Mouse (Mus musculus) liver, embryonic 11.5 days (tissue): ENCODE data around the gene Umodl1. TPM values are rescaled to one million over a fixed set of nuclear protein-coding genes. Genes with fewer than 3 reads are reported as not detected.

ENCODE experiments used
- ATAC-seq: fragments of 200-750 bp; cut with Nextera tagmentation; replicated peaks from 2 replicates; pipeline ENCODE4 v1.8.0; 2017; ENCODE audit warnings: moderate number of reproducible peaks, mild to moderate bottlenecking, moderate TSS enrichment, moderate library complexity; ENCODE audit not compliant: low FRiP score
- DNase-seq: peaks from one replicate; pipeline ENCODE4 v3.0.0-alpha.2; 2017; ENCODE audit warnings: low spot score
- H3K27ac ChIP-seq: fragments of 300-500 bp; sonication (generic); 2 replicates; pipeline ENCODE4 v1.5.1; 2014; ENCODE audit warnings: mild to moderate bottlenecking, low read depth, low read length, control low read depth
- H3K27me3 ChIP-seq: fragments of 300-500 bp; sonication (generic); replicated peaks from 2 replicates; pipeline ENCODE4 v1.6.1; 2014; ENCODE audit warnings: low read length, mixed read lengths; ENCODE audit not compliant: control insufficient read depth, insufficient read depth
- H3K36me3 ChIP-seq: fragments of 300-500 bp; sonication (generic); 2 replicates; pipeline ENCODE4 v1.6.1; 2014; ENCODE audit warnings: mild to moderate bottlenecking, low read length, moderate library complexity, mixed read lengths; ENCODE audit not compliant: control insufficient read depth, insufficient read depth
- H3K4me1 ChIP-seq: fragments of 300-500 bp; sonication (generic); replicated peaks from 2 replicates; pipeline ENCODE4 v1.6.1; 2014; ENCODE audit warnings: low read length, mixed read lengths; ENCODE audit not compliant: control insufficient read depth, insufficient read depth
- H3K4me2 ChIP-seq: fragments of 300-500 bp; sonication (generic); 2 replicates; pipeline ENCODE4 v1.6.1; 2014; ENCODE audit warnings: mild to moderate bottlenecking, control low read depth, moderate library complexity
- H3K4me3 ChIP-seq: fragments of 300-500 bp; sonication (generic); 2 replicates; pipeline ENCODE4 v1.5.1; 2014; ENCODE audit warnings: low read depth, low read length, control low read depth
- H3K9ac ChIP-seq: fragments of 300-500 bp; sonication (generic); 2 replicates; pipeline ENCODE4 v1.6.1; 2014; ENCODE audit warnings: low read depth, low read length, control low read depth
- H3K9me3 ChIP-seq: fragments of 300-500 bp; sonication (generic); 2 replicates; pipeline ENCODE4 v1.6.1; 2016; ENCODE audit warnings: low read length, inconsistent platforms, mixed read lengths; ENCODE audit not compliant: control insufficient read depth
- WGBS: fragments of 180-500 bp; shearing (Covaris S2); extraction: QIAGEN DNeasy Blood & Tissue Kit; methylation state at CpG from one replicate; pipeline ENCODE4 v1.1.7; 2014; 5-methylcytosine and 5-hydroxymethylcytosine counted together
- polyA plus RNA-seq: library from polyadenylated mRNA; unstranded; fragments of >200 nt; fragmentation: Nextera tagmentation; extraction: Ambion mirVana; gene quantifications from 2 replicates; pipeline ENCODE4 v1.2.1, GENCODE M21; 2014

Gene Umodl1
- polyA plus RNA-seq, 1 experiment from 2014 or later = not detected

- Histone ChIP-seq H3K27me3 (no peaks in the 10 kb centered on the region), H3K27ac (no peak overlapping the region), H3K9me3 (no peaks in the 10 kb centered on the region), H3K4me2 (no peak overlapping the region), H3K4me1 (no peaks in the 10 kb centered on the region), H3K9ac (no peak overlapping the region), H3K4me3 (no peak overlapping the region), H3K36me3 (no peaks in the 10 kb centered on the region)
- DNase-seq = no peak
- WGBS = 72% methylated on average over 3 of the region's 3 CpGs
- no peak for ATAC-seq
Measured at GRCm38 (mm10) chr17:31007357-31007756, 52.9 kb downstream of the Umodl1 start.

- 87% methylated on average over 8 of the region's 8 CpGs for WGBS
- DNase-seq (no peak), ATAC-seq (no peak)
Measured at GRCm38 (mm10) chr17:31008416-31008815, 54.0 kb downstream of the Umodl1 start.

GRCm38 (mm10) chr17:31011551-31012394 lies 57.3 kb downstream of the Umodl1 start:
- Histone ChIP-seq H3K27me3 (no peaks in the 10 kb centered on the region), H3K27ac (no peak overlapping the region), H3K9me3 (no peaks in the 10 kb centered on the region), H3K4me2 (no peak overlapping the region), H3K4me1 (no peaks in the 10 kb centered on the region), H3K9ac (no peak overlapping the region), H3K4me3 (no peak overlapping the region), H3K36me3 (no peaks in the 10 kb centered on the region)
- 30% methylated on average over 9 of the region's 9 CpGs for WGBS
- peak; percentile 61 for DNase-seq
- no peak for ATAC-seq

More at GRCm38 (mm10) chr17:31008416-31008815, 54.0 kb downstream of the Umodl1 start:
- Histone ChIP-seq H3K4me1 (no peaks in the 10 kb centered on the region), H3K27me3 (no peaks in the 10 kb centered on the region), H3K9me3 (no peaks in the 10 kb centered on the region), H3K9ac (no peak overlapping the region), H3K27ac (no peak overlapping the region), H3K4me3 (no peak overlapping the region), H3K36me3 (no peaks in the 10 kb centered on the region), H3K4me2 (no peak overlapping the region)

GRCm38 (mm10) chr17:31018267-31018666 lies 63.8 kb downstream of the Umodl1 start:
- Histone ChIP-seq H3K27ac (no peak overlapping the region), H3K27me3 (no peaks in the 10 kb centered on the region), H3K9me3 (no peaks in the 10 kb centered on the region), H3K36me3 (no peaks in the 10 kb centered on the region), H3K4me1 (no peaks in the 10 kb centered on the region), H3K9ac (no peak overlapping the region), H3K4me3 (no peak overlapping the region), H3K4me2 (no peak overlapping the region)
- WGBS = 56% methylated on average over 4 of the region's 4 CpGs
- ATAC-seq = no peak
- peak; percentile 52 for DNase-seq

- Histone ChIP-seq H3K9me3 (no peaks in the 10 kb centered on the region), H3K4me2 (no peak overlapping the region), H3K27ac (no peak overlapping the region), H3K36me3 (no peaks in the 10 kb centered on the region), H3K4me1 (no peaks in the 10 kb centered on the region), H3K9ac (no peak overlapping the region), H3K27me3 (no peaks in the 10 kb centered on the region), H3K4me3 (no peak overlapping the region)
- ATAC-seq (no peak), DNase-seq (peak; percentile 51)
- WGBS = 6% methylated on average over 2 of the region's 2 CpGs
Measured at GRCm38 (mm10) chr17:31019505-31019904, 65.1 kb downstream of the Umodl1 start.

GRCm38 (mm10) chr17:31020078-31020477 lies 65.6 kb downstream of the Umodl1 start:
- Histone ChIP-seq H3K9me3 (no peaks in the 10 kb centered on the region), H3K4me2 (no peak overlapping the region), H3K4me1 (no peaks in the 10 kb centered on the region), H3K27me3 (no peaks in the 10 kb centered on the region), H3K4me3 (no peak overlapping the region), H3K9ac (no peak overlapping the region), H3K27ac (no peak overlapping the region), H3K36me3 (no peaks in the 10 kb centered on the region)
- no peak for ATAC-seq
- DNase-seq = no peak
- 76% methylated on average over 2 of the region's 2 CpGs for WGBS

GRCm38 (mm10) chr17:31021276-31021675 lies 66.8 kb downstream of the Umodl1 start:
- no peak overlapping the region for H3K4me3 ChIP-seq
- WGBS = 80% methylated on average over 8 of the region's 8 CpGs

GRCm38 (mm10) chr17:31024125-31024781 lies 69.8 kb downstream of the Umodl1 start:
- H3K4me1 ChIP-seq = no peaks in the 10 kb centered on the region
- H3K27ac ChIP-seq = no peak overlapping the region
- H3K27me3 ChIP-seq = no peaks in the 10 kb centered on the region
- no peaks in the 10 kb centered on the region for H3K9me3 ChIP-seq
- H3K4me2 ChIP-seq = no peak overlapping the region
- 60% methylated on average over 7 of the region's 7 CpGs for WGBS
- no peaks in the 10 kb centered on the region for H3K36me3 ChIP-seq
- H3K4me3 ChIP-seq = no peak overlapping the region
- no peak overlapping the region for H3K9ac ChIP-seq
- ATAC-seq = no peak
- no peak for DNase-seq

More at GRCm38 (mm10) chr17:31021276-31021675, 66.8 kb downstream of the Umodl1 start:
- no peak overlapping the region for H3K4me2 ChIP-seq
- no peak overlapping the region for H3K27ac ChIP-seq
- H3K4me1 ChIP-seq = no peaks in the 10 kb centered on the region
- no peak overlapping the region for H3K9ac ChIP-seq
- H3K9me3 ChIP-seq = no peaks in the 10 kb centered on the region
- no peaks in the 10 kb centered on the region for H3K27me3 ChIP-seq
- ATAC-seq = no peak
- H3K36me3 ChIP-seq = no peaks in the 10 kb centered on the region
- no peak for DNase-seq

GRCm38 (mm10) chr17:31024782-31025125 lies 70.3 kb downstream of the Umodl1 start:
- H3K9me3 ChIP-seq = no peaks in the 10 kb centered on the region
- H3K4me3 ChIP-seq = no peak overlapping the region
- ATAC-seq (no peak), DNase-seq (no peak)
- WGBS = 79% methylated on average over 5 of the region's 5 CpGs
- no peak overlapping the region for H3K27ac ChIP-seq
- no peaks in the 10 kb centered on the region for H3K4me1 ChIP-seq
- no peaks in the 10 kb centered on the region for H3K36me3 ChIP-seq
- no peak overlapping the region for H3K4me2 ChIP-seq
- H3K9ac ChIP-seq = no peak overlapping the region
- H3K27me3 ChIP-seq = no peaks in the 10 kb centered on the region
